Mouse (Mus musculus): ENCODE measurements around the gene Numb. TPM values are rescaled to one million over a fixed set of nuclear protein-coding genes. Genes with fewer than 3 reads are reported as not detected.
"Not testable (repeated sequence)": the region's sequence is repeated elsewhere in the genome, so short reads cannot be mapped to it uniquely, and the experiment has no call there.

Gene Numb
- polyA plus RNA-seq, 1 experiment from 2014 or later: 30.1 TPM

DNA sequence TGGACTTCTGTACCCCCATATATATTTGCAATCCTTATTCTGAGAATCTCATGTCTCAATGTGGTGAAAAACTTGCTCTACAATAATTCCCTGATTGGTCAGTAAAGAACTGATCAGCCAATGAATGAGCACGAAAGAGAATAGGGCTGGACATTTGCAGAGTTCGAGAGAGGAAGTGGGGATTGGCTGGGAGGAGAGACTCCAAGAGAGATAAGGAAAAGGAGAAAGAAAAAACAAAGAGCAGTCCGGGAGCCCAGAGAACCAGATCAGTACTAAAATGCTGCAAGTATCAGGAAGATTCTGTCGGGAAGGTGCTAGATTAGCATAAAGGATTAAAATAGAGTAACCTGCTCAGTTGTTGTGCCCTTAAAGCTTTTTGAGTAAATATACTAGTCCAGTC lies 27.3 kb upstream of the Numb start:
- Histone ChIP-seq H3K27ac (ENCODE audit: low read depth) (no peak overlapping the region), H3K4me3 (ENCODE audit: low read depth, low read length) (no peak overlapping the region), H3K4me2 (ENCODE audit: low read length) (no peak overlapping the region), H3K9ac (ENCODE audit: low read length) (no peak overlapping the region), H3K4me1 (replicated peaks; ENCODE audit: control insufficient read depth, insufficient read depth, low read length) (peaks cover 11% of the 10 kb centered on the region), H3K27me3 (replicated peaks; ENCODE audit: control insufficient read depth, insufficient read depth, low read length) (no peaks in the 10 kb centered on the region), H3K36me3 (ENCODE audit: control insufficient read depth, insufficient read depth, low read length) (peaks cover 10% of the 10 kb centered on the region), H3K9me3 (ENCODE audit: control insufficient read depth, low read length) (no peaks in the 10 kb centered on the region)
- 75% methylated on average over 4 of the region's 4 CpGs for WGBS
- no peak for ATAC-seq (replicated peaks; ENCODE audit: low FRiP score, low TSS enrichment, low read depth)
- no peak for DNase-seq (ENCODE audit: low spot score)

DNA sequence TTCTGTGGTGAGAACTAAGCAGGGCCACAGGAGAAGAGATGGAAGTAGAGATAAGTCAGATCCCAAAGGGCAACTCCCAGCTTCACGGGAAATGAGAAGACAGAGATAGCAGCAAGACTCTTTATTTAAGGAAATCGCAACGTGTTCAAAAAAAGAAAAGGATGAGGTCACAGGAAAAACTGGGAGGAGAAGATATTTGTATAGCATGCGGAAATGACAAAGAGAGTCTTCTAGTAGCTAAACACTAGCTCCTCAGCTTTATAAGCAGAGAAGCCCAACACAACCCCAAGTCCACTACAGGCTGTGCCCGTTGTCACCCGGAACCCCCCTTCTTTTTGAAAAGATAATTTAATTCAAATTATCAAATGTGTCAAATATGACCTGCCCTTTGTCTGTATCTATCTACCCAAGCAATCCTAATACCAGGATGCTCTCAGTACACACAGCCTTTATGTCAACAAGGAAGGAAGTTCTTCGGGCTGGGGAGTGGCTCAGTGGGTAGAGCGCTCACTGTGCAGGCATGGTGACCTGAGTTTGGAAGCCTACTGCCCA lies 25.6 kb upstream of the Numb start:
- Histone ChIP-seq H3K9ac (ENCODE audit: low read length) (no peak overlapping the region), H3K4me2 (ENCODE audit: low read length) (no peak overlapping the region), H3K4me3 (ENCODE audit: low read depth, low read length) (no peak overlapping the region), H3K27me3 (replicated peaks; ENCODE audit: control insufficient read depth, insufficient read depth, low read length) (no peaks in the 10 kb centered on the region), H3K4me1 (replicated peaks; ENCODE audit: control insufficient read depth, insufficient read depth, low read length) (peaks cover 7% of the 10 kb centered on the region), H3K36me3 (ENCODE audit: control insufficient read depth, insufficient read depth, low read length) (peaks cover 3% of the 10 kb centered on the region; the same call in 1 of the 2 replicates), H3K27ac (ENCODE audit: low read depth) (no peak overlapping the region), H3K9me3 (ENCODE audit: control insufficient read depth, low read length) (no peaks in the 10 kb centered on the region)
- 83% methylated on average over 8 of the region's 8 CpGs for WGBS
- ATAC-seq (replicated peaks; ENCODE audit: low FRiP score, low TSS enrichment, low read depth) (no peak), DNase-seq (ENCODE audit: low spot score) (no peak)

DNA sequence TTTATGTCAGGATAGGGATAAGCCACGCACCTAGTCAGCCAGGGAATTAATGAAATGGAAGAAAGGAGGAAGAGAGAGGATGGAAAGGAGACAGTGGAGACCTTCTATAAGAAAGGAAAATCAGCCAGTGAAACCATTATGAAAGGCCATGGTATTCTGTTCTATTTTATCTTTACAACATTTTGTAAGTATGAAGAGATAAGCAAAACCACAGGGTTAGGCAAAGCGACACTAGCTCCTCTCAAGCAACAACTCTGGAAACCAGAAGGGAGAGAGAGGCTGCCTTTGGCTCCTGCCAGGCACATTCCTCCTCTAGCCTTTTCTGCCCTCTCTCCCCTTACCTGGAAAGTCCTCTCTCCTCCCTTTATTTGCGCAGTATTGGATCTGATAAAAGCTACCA lies 20.2 kb upstream of the Numb start:
- Histone ChIP-seq H3K4me2 (ENCODE audit: low read length) (no peak overlapping the region), H3K4me1 (replicated peaks; ENCODE audit: control insufficient read depth, insufficient read depth, low read length) (no peaks in the 10 kb centered on the region), H3K27me3 (replicated peaks; ENCODE audit: control insufficient read depth, insufficient read depth, low read length) (no peaks in the 10 kb centered on the region), H3K36me3 (ENCODE audit: control insufficient read depth, insufficient read depth, low read length) (no peaks in the 10 kb centered on the region), H3K9me3 (ENCODE audit: control insufficient read depth, low read length) (no peaks in the 10 kb centered on the region), H3K9ac (ENCODE audit: low read length) (no peak overlapping the region), H3K27ac (ENCODE audit: low read depth) (no peak overlapping the region), H3K4me3 (ENCODE audit: low read depth, low read length) (no peak overlapping the region)
- WGBS: 64% methylated on average over 3 of the region's 3 CpGs
- no peak for ATAC-seq (replicated peaks; ENCODE audit: low FRiP score, low TSS enrichment, low read depth)
- DNase-seq (ENCODE audit: low spot score): no peak

DNA sequence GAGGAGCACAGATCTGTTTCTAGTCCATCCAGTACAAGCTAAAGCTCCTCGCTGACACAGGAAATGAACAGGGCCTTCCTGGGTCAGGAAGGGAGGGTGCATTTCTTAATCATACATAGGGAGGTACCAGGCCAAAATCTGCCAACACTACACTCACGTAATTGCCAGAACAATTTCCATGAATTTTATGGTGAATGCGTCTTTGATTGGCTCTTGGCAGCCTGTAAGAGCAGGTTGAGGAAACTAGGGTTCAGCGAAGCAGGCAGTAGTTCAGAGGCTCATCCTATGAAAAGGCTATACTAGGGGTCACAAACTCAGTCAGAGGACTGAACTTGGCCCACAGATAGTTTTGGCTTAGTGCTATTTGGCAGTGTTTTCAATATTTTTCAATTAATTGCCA lies 18.3 kb upstream of the Numb start:
- ATAC-seq (replicated peaks; ENCODE audit: low FRiP score, low TSS enrichment, low read depth) (no peak), DNase-seq (ENCODE audit: low spot score) (no peak)
- H3K4me2 ChIP-seq (ENCODE audit: low read length): no peak overlapping the region
- H3K27me3 ChIP-seq (replicated peaks; ENCODE audit: control insufficient read depth, insufficient read depth, low read length): no peaks in the 10 kb centered on the region
- no peak overlapping the region for H3K9ac ChIP-seq (ENCODE audit: low read length)
- no peaks in the 10 kb centered on the region for H3K4me1 ChIP-seq (replicated peaks; ENCODE audit: control insufficient read depth, insufficient read depth, low read length)
- no peak overlapping the region for H3K4me3 ChIP-seq (ENCODE audit: low read depth, low read length)
- H3K27ac ChIP-seq (ENCODE audit: low read depth): no peak overlapping the region
- no peaks in the 10 kb centered on the region for H3K36me3 ChIP-seq (ENCODE audit: control insufficient read depth, insufficient read depth, low read length)
- no peaks in the 10 kb centered on the region for H3K9me3 ChIP-seq (ENCODE audit: control insufficient read depth, low read length)
- WGBS: 78% methylated on average over 4 of the region's 4 CpGs

DNA sequence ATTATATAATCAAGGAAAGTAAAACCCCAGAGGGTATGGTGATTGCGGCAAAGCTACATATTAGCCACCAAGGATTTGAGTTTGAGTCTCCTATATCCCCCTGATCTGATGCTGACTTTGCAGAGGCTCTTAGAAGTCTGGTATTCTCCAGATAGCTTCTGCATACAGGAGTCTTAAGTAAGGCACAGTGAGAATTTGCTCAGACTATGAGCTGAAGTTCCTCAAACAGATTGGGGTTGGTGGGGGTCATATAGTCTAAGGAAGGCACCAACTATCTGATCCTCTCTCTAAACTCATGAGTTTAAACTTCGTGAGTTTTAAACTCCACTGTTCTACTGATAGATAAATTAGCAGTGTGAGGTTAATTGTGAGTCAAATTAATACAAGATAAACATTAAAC lies 17.6 kb upstream of the Numb start:
- ATAC-seq (replicated peaks; ENCODE audit: low FRiP score, low TSS enrichment, low read depth) (no peak), DNase-seq (ENCODE audit: low spot score) (no peak)
- 88% methylated on average over 2 of the region's 2 CpGs for WGBS

DNA sequence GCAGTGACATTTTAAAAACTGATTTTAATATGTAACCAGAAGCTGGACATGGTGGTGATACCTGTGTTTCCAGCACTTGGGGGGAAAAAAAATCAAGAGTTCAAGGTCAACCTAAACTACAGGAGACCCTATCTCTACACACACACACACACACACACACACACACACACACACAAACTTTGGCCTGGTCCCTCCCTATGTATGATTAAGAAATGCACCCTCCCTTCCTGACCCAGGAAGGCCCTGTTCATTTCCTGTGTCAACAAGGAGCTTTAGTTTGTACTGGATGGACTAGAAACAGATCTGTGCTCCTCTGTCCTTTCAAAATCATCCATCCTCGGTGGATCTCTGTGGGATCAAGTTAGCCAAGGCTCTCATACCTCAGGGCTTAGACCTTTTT lies 16.9 kb upstream of the Numb start:
- ATAC-seq (replicated peaks; ENCODE audit: low FRiP score, low TSS enrichment, low read depth); H3K27ac ChIP-seq (ENCODE audit: low read depth); H3K9me3 ChIP-seq (ENCODE audit: control insufficient read depth, low read length); H3K36me3 ChIP-seq (ENCODE audit: control insufficient read depth, insufficient read depth, low read length); H3K4me2 ChIP-seq (ENCODE audit: low read length); H3K4me1 ChIP-seq (replicated peaks; ENCODE audit: control insufficient read depth, insufficient read depth, low read length); H3K9ac ChIP-seq (ENCODE audit: low read length); DNase-seq (ENCODE audit: low spot score); H3K27me3 ChIP-seq (replicated peaks; ENCODE audit: control insufficient read depth, insufficient read depth, low read length); H3K4me3 ChIP-seq (ENCODE audit: low read depth, low read length): not testable (repeated sequence)
- 30% methylated on average over 1 of the region's 1 CpGs for WGBS

More for the DNA sequence above, 17.6 kb upstream of the Numb start:
- Histone ChIP-seq H3K27ac (ENCODE audit: low read depth) (no peak overlapping the region), H3K9ac (ENCODE audit: low read length) (no peak overlapping the region), H3K4me3 (ENCODE audit: low read depth, low read length) (no peak overlapping the region), H3K27me3 (replicated peaks; ENCODE audit: control insufficient read depth, insufficient read depth, low read length) (no peaks in the 10 kb centered on the region), H3K4me1 (replicated peaks; ENCODE audit: control insufficient read depth, insufficient read depth, low read length) (no peaks in the 10 kb centered on the region), H3K9me3 (ENCODE audit: control insufficient read depth, low read length) (no peaks in the 10 kb centered on the region), H3K4me2 (ENCODE audit: low read length) (no peak overlapping the region), H3K36me3 (ENCODE audit: control insufficient read depth, insufficient read depth, low read length) (no peaks in the 10 kb centered on the region)

DNA sequence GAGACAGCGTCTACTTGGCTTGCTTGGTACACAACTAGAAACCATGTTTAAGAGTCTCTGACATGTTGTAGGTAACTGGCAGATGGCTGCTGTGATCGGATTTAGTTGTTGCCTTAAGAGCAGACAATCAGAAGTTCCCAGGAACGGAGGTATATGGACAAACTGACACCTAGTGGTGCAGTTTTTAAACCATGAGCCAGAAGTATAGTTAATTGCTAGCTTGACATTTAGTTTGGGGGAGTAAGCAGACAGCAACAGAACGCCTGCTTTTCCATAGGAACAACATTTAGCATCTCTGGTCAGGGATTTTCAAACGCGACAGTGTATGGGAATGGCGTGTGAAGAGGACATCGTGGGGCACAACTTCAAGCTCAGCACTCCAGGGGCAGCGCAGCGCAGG lies 15.9 kb upstream of the Numb start:
- H3K4me1 ChIP-seq (replicated peaks; ENCODE audit: control insufficient read depth, insufficient read depth, low read length): no peaks in the 10 kb centered on the region
- no peaks in the 10 kb centered on the region for H3K9me3 ChIP-seq (ENCODE audit: control insufficient read depth, low read length)
- H3K4me2 ChIP-seq (ENCODE audit: low read length): no peak overlapping the region
- DNase-seq (ENCODE audit: low spot score): no peak
- ATAC-seq (replicated peaks; ENCODE audit: low FRiP score, low TSS enrichment, low read depth): no peak
- no peak overlapping the region for H3K27ac ChIP-seq (ENCODE audit: low read depth)
- no peaks in the 10 kb centered on the region for H3K27me3 ChIP-seq (replicated peaks; ENCODE audit: control insufficient read depth, insufficient read depth, low read length)
- H3K9ac ChIP-seq (ENCODE audit: low read length): no peak overlapping the region
- no peak overlapping the region for H3K4me3 ChIP-seq (ENCODE audit: low read depth, low read length)
- no peaks in the 10 kb centered on the region for H3K36me3 ChIP-seq (ENCODE audit: control insufficient read depth, insufficient read depth, low read length)
- 63% methylated on average over 10 of the region's 10 CpGs for WGBS

DNA sequence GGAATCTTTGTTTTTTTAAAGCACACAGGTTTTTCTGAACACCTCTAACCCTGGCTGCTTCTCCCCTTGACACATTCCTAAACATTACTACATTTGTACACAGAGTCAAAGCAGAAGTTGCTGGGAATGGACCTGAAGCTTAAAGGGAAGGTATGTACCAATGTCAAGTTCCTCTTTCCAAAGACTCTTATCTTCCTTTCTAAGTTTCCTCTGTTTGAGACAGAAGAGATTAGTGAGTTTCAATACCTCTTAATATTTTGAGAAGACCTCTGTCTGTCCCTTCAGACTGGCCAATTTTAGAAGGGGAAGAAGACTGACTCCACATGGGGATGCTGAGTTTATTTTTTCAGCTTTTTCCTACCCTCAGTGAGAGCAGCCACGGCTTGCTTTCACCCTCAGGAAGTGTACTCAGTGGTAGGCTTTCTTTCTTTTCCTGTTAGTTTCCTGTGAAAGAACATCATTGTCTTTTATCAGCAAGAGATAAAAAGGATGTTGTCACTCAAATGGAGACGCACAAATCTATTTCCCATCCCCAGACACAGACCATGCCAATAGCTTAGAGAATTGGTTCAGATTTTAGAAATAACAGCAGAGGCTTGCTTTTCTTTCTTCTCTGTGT lies 7.6 kb upstream of the Numb start:
- Histone ChIP-seq H3K27ac (ENCODE audit: low read depth) (no peak overlapping the region), H3K4me1 (replicated peaks; ENCODE audit: control insufficient read depth, insufficient read depth, low read length) (peaks cover 11% of the 10 kb centered on the region), H3K4me3 (ENCODE audit: low read depth, low read length) (no peak overlapping the region), H3K9me3 (ENCODE audit: control insufficient read depth, low read length) (no peaks in the 10 kb centered on the region), H3K27me3 (replicated peaks; ENCODE audit: control insufficient read depth, insufficient read depth, low read length) (no peaks in the 10 kb centered on the region), H3K9ac (ENCODE audit: low read length) (no peak overlapping the region), H3K4me2 (ENCODE audit: low read length) (no peak overlapping the region), H3K36me3 (ENCODE audit: control insufficient read depth, insufficient read depth, low read length) (no peaks in the 10 kb centered on the region)
- DNase-seq (ENCODE audit: low spot score) (no peak), ATAC-seq (replicated peaks; ENCODE audit: low FRiP score, low TSS enrichment, low read depth) (no peak)
- WGBS: 45% methylated on average over 2 of the region's 2 CpGs

DNA sequence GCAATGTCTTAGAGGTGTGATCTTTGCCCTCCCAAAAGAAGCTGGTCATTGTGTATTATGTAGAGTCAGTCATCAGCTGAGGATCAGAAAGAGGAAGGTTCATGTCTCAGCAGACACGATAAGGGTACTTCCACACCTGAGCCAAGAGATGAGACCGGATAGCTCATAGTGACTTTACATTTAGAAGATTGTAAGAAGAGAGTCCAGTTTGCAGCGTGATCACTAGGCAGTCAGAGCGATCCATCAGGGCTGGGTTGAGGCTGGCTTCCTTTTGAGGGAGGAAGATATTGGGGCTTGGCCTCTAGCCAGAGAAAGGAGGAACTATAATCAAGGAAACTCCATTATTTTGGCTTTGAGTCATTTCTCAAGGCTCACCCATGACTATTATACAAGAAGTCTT lies 6.0 kb upstream of the Numb start:
- H3K36me3 ChIP-seq (ENCODE audit: control insufficient read depth, insufficient read depth, low read length): no peaks in the 10 kb centered on the region
- ATAC-seq (replicated peaks; ENCODE audit: low FRiP score, low TSS enrichment, low read depth) (no peak), DNase-seq (ENCODE audit: low spot score) (peak; percentile 35)
- 78% methylated on average over 4 of the region's 4 CpGs for WGBS
- peaks cover 16% of the 10 kb centered on the region for H3K4me1 ChIP-seq (replicated peaks; ENCODE audit: control insufficient read depth, insufficient read depth, low read length)
- H3K27ac ChIP-seq (ENCODE audit: low read depth): no peak overlapping the region
- H3K27me3 ChIP-seq (replicated peaks; ENCODE audit: control insufficient read depth, insufficient read depth, low read length): no peaks in the 10 kb centered on the region
- no peak overlapping the region for H3K4me3 ChIP-seq (ENCODE audit: low read depth, low read length)
- H3K4me2 ChIP-seq (ENCODE audit: low read length): no peak overlapping the region
- no peaks in the 10 kb centered on the region for H3K9me3 ChIP-seq (ENCODE audit: control insufficient read depth, low read length)
- H3K9ac ChIP-seq (ENCODE audit: low read length): no peak overlapping the region
